Mouse (Mus musculus) layer of hippocampus, postnatal 25 days (tissue): ENCODE measurements around the gene Agpat4. TPM values are rescaled to one million over a fixed set of nuclear protein-coding genes. Genes with fewer than 3 reads are reported as not detected.
A peak's percentile ranks its signal among the peaks of the same experiment; 100 is the strongest.

Experiments
- DNase-seq, 2 experiments: peaks; one replicate each; pipeline ENCODE4 v3.0.0; 2022; ENCODE audit warnings: mixed read lengths in 2 of 2, low spot score in 1 of 2; ENCODE audit errors: extremely low spot score in 1 of 2
- total RNA-seq, 2 experiments: library from RNA; stranded (reverse); gene quantifications; 2 replicates each; pipeline ENCODE4 v1.2.3; 2021

Agpat4 gene
- total RNA-seq, 2 experiments from 2014 or later, result 72.5 to 74.5 TPM

DNA sequence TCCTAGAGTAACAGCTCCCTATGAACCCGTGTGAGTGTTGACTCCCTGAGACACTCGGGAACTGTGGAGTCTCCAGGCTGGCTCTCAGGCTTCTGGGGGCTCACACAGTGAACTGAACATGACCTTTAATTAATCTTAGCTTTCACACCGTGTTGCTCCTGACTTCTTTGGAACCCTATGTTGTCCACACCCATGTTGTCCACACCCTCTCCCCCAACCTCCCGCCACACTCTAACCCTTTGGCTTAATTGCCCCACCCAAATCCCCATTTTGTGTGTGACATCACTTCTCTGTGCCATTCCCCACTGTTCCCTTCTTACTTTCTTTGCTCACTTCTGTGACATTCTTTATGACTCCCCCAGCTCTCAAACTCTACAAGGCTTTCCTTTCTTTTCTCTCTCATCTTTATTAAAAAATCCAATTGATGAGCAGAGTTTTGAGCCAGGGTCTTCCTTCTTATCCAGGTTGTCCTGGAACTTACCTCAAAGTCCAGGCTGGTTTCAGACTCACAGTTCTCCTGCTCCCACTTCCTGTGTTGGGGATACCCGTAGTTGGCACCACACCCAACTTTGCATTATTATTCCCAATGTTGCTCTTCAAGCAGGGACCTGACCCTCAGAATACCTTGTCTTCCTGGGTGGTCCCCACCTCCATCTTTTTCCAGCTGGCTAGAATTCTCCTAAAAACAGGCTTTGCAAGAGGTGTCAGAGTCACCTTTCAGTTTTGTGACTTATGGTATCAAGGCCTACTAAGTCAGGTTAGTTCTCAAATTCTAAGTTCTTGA is 64.4 kb downstream of the Agpat4 start:
- DNase-seq, result no peak

DNA sequence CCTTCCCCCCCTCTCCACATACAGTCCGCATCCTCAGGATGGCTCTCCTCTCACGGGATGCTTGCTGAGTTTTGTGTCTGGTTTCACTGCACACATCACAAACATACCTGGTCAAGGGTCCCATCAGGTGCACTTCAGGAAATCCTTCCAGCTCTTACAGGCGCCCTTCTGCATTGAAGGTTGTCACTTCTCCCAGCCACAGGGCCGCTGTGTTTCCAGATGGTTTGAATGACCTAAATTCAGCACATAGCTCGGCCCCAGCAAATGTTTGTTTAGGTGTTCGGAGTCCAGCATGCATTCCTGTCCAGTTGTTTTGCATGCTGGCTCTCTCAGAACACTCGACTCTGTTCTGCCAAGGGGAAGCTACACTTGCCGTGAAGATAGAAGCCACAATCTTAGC is 65.8 kb downstream of the Agpat4 start:
- DNase-seq, result no peak

DNA sequence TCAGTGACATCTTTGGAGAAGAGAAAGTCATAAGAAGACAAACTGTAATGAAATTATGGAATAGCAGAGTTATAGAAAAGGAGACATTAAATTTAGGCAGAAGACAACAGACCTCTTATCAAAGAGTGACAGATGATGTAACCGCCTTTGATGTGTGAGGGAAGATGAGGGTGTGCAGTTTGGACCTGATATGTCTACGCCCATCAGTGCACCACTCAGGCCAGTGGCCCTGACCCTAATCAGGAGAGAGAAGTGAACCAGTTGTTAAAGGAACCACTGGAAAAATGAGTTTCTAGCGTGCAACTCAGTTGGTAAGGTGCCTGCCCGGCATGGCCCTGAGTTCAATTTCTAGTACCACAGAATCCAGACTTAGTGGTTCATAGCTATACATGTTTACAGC is 67.4 kb downstream of the Agpat4 start:
- no peak for DNase-seq

DNA sequence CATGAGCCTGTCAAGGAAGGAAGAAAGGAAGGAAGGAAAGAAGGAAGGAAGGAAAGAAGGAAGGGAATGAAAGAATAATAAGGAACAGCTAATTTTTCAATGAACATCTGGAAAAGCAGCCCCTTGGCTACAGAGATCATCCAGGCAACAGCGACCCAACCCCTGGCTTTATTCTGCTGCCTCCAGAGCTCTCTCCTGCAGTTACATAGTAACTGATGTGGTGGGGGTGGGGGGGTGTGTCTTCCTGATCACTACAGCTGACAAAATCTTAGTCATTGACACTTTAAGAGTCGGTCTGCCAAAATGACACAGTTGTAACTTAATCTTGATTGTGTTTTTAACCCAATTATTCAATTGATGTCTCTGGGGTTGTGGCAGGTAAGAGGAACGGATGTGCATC is 67.8 kb downstream of the Agpat4 start:
- DNase-seq, result no peak

DNA sequence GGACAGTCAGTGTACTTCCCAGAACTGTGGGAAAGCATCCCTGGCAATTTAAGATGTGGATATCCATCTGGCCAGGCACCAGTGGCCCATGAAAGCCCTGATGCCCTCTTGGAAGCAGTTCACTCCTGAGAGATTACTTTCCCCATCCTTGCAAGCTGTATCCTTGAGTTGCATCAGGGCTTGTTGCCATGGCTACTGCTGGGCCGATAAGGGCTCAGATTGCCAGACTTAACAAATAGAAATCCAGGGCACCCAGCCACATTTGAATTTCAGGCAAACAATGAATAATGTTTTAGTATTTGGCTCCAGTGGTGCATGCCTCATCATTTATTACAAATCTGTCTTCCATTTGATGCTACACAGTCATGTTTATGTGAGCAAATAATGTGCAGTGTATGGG is 69.3 kb downstream of the Agpat4 start:
- peak in 1 of 2 experiments; percentile 42 for DNase-seq

DNA sequence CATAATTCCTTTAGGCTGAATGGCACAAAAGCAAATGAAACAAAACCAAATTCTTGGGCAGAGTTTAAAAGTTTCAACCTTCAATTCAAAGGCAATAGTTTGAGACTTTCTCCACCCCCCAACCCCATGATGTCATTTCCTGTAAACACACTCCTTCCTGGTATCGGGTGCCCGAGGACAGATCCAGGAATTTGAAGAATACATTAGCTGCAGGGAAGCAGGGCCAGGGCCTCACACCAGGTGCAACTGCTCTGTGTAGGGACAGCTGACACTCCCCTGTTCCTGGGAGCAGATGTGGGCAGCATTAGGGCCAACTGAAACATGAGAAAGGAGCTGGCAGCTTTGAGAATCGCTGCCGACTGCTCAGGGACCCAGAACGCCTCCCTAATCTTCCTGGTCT is 76.6 kb downstream of the Agpat4 start:
- DNase-seq, result no peak

DNA sequence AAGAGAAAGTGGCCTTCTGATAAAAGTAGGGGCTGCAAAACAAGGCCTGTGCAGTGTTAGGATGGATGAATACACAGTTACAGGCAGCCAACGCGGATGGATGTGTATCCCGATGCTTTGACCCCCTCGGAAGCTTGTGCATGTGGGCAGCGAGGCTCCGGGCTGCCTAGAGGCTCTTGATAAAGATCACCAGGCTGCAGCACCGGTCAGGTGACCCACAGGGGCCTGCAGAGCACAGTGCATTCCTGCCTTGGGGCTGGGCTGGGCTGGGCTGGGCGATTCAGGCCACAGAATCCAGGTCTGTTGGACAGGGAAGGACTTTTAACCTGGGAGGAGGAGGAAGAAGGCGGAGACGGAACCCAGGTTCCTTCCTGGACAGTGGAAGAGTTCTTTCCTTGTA is 77.1 kb downstream of the Agpat4 start:
- no peak for DNase-seq

DNA sequence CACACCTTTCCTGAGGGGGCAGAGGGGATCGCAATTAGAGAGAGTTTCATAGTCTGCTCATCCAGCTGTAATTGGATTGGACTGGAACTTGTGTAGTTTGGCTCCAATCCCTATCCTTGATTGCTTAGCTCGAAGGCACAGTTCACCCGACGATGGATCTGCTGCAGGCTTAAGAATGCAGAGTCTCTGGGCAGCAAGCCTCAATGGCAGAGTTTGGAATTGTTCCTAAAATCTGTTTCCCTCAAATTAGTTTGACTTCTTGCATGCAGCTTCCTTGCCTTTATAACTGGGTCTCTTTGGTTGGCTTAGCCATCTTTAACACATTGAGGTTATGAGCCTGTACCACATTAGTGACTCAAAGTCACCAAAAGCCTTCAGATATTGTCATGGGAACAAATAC is 81.4 kb downstream of the Agpat4 start:
- DNase-seq, result no peak

DNA sequence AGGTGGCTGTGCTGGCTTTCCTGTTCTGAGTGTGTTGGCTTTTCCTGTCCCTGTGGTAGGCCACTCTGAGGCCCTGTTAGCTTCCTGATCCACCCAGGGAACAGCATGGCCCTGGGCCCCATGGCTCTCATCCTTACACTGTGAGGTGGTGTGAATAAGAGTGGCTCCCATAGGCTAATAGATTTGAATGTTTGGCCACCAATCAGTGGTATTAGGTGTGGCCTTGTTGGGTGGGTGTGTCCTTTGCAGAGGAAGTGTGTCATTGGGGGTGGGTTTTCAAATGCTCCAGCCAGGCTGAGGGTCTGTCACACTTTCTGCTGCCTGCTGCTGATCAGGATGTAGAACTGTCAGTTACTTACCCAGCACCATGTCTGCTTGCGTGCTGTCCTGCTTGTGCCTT is 82.6 kb downstream of the Agpat4 start:
- DNase-seq, result no peak

DNA sequence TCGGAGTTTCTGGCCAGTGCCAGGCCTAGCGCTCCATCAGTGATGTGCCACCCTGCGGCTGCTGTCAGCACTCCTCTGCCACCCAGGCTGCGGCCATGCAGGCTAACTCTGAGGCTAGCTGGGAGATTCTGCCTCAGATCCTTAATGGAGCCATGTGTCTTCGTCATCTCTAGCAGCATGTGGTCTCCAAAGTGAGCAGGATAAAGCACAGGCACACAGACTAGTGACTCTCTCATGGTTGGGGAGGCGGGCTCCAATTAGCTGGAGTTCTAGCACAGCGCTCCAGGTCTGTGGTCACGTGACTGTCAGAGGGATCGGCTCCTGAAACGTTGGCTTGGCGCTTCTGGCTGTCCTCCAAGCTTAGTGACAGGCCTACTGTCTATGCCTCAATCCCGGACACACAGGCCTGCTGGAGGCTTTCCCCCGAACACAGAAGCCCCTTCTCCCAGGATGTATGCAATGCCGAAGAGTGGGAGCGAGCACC is 85.0 kb downstream of the Agpat4 start:
- no peak for DNase-seq

DNA sequence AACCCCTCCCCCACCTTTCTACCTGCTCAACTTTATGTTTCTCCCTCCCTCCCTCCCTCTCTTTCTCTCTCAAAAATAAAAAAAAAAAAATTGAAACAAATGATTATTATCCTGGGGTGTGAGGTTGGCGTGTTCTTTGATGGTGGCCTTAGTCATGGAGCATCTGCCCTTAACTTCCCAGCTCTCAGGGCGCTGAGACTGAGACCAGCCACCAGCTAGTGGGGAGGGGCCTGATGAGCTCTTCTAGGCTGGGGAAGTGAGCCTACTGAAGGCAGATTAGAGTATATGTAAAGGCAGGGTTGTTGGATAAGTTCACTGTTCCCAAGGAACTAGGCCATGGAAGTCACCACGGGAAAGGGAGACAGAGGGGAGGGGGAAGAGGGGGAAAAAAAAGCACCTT is 85.7 kb downstream of the Agpat4 start:
- DNase-seq, result no peak

DNA sequence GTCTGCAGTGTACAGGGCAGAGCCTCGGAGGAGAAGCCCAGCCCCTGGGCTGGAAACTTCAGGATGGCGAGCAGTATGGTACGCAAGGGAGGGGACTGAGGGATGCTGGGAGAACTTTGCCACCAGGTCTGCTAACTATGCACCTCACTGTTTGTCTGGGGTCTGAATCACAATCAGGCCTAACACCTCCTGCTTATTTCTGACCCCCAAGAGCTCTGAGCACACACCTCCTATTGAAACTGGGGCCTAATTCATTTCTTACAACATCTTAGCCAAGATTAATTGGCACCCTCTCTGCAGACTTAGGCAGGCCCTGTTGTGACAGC is 86.1 kb downstream of the Agpat4 start:
- DNase-seq, result no peak

DNA sequence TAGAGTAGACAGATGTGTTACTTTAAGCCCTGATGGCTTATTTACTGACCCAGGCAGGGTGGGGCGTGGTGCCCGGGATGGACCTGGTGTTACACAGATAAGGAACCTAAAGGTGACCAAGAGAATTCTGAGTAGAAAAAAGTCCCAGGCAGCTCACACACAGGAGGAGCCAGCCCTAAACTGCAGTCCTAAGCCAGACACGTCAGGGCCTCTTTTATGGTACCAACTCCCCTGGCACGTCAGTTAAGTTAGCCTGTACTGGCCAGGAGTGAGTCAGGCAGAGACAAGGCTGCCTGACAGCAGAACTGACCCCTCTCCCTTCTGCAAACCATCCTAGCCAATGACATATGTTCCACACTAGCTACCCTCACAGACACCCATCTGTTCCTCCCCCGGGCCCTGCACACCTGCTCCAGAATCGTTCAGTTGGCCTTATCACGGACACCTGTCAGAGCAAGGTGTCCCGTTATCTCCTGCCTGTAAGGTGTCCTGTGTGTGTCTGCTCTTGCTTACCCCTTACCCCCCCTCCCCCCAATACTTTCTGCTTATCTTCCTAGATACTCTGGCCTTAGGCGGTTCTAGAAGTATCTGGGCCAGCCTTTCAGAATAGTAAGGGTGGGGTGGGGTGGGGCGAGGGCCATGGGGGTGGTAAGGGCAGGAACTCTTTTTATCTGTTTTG is 86.7 kb downstream of the Agpat4 start:
- no peak for DNase-seq

DNA sequence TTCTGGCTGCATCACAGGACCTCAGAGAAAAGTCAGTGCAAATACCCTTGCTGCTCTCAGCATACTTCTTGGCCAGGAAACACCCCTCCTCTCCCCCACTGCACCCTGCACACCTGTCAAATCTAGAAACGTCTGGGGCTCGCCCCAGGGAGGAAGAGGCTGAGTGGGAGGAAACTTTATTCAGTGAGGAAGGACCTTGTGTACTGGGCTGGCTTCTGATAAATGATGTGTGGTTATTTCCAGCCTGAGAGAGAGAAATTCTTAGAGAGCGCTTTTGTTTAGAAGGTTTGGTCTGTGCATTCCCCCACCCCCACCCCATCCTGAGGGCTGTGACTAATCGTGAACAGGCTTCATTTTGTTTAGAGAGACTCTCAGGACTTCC is 87.2 kb downstream of the Agpat4 start:
- DNase-seq, result no peak

DNA sequence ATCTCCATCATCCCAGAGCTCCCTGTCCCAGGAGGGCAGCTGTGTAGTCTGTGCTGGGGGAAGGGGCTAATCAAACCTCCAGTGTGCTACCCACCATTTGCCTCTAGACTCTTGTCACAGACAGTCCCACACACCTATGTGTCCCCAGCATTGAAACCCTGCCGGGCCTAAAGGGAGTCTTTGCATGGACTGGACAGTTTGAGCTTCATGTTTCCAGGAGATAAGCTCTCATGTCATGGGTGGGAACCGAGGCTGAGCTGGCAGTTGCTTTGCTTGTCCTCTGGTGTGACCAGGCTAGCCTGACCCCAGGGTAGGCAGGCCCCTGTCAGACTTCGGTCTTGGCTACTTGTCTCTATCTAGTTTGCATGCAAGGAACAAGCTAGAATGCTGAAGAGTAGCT is 87.7 kb downstream of the Agpat4 start:
- no peak for DNase-seq

DNA sequence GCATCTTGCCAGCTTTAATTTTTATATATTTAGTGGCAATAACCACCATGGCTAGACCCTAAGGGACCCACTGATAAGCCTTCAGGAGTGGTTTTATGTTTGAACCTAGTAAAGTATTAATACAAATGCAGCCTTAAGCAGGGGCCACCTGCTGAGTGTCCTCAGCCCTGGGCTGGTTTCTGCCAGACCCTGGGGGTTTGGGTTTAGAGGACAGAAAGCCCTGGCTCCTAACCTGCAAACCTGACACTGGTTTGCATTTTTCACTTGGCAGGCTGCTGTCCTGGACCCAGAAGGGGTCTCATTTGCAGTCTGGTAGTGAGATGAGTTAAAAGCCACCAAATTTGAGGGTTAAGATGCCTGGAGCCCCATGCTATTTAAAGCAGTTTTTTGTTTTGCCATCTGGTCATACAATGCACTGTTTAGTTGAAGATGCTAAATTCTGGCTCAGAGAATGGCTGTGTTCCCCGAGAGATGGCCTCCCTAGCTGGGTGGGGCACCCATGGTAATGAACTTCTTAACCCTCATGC is 88.6 kb downstream of the Agpat4 start:
- no peak for DNase-seq

DNA sequence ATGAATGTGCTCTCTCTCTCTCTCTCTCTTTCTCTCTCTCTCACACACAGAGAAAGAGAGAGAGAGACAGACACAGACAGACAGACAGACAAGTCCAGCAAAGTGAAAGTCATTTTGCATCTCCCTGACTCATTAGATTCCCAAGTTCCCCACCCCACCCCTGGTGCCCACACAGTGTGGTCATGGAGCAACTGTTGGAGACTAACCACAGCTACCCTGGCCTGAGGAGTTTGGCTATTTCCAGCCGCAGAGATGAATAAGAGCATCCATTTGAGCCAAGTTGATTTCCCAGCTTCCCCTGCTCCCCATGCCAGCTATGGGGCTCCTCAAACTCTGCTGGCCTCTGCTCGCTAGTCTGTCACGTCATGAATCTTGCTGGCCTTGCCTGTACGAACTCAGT is 91.0 kb downstream of the Agpat4 start:
- DNase-seq, result no peak

DNA sequence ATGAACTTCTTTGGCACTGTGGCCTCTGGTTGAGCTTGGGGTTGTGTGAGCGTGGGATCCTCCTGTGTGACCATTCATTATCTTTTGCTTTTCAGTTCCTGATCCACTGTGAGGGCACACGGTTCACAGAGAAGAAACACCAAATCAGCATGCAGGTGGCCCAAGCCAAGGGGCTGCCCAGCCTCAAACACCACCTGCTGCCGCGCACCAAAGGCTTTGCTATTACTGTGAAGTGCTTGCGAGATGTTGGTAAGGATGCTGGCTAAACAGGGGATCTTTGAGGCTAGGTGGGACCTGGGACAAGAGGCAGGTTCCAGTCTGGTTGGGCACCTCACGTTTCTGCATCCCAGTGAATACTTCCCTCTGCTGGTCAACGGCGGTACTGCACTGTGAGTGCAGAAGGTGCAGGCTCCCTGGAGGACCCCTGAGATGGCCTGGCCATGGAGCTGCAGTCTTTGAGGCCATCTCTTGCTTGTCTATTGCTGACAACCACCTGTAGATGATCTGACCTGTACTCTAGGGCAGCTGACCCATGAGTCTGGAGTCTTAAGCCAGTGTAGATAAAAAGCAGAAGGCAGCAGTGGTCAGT is 92.1 kb downstream of the Agpat4 start:
- peak; percentile 91 to 99 for DNase-seq

DNA sequence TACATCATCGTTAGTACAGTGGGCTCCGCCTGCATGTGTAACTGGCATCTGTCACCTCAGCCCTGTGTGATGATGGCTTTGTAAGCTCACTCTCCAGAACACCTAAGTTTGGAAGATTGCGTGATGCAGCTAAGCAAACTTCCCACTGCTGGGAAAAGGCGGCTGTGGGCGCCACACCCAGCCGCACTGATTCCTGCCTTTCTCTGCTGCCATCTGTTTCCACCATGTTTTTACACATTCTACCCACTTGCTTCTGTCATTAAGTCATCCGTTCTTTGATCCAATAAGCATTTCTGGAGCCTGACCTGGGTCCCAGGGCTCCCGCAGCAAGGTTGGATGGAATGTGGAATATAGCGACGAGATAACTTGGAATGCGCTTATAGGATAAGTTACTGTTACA is 93.4 kb downstream of the Agpat4 start:
- DNase-seq, result no peak

DNA sequence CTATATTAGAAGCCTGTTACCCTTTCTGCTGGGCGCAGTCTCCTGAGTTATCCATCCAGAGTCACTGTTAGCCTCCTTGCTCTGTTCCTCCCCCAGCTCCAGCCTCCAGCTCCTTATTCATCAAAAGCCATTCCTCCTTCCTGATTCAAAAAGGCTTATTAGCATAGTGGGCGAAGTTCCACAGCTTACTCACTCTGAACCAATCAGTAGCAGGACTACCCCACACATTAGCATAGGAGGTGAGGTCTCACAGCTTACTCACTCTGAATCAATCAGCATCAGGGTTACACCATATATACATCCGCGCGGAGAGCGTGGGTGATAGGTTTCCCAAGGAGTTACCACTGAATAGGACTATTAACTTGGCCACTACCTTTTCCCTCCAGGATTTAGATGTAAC is 93.8 kb downstream of the Agpat4 start:
- no peak for DNase-seq

DNA sequence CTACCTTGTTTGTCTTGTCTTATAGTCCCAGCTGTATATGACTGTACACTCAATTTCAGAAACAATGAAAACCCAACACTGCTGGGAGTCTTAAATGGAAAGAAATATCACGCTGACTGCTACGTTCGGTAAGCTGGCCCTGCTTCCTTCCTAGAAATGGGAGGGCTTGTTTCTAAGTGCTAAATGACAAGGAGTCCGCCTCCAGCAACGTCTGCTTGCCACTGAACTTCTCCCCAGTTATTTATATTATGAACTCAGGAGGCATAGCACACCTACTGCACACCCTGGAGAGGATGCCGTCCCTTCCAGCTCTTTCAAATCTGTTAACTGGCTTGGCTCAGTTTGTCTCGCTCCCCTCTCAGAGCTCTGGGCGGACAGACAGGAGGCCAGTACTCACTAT is 94.9 kb downstream of the Agpat4 start:
- DNase-seq, result no peak

DNA sequence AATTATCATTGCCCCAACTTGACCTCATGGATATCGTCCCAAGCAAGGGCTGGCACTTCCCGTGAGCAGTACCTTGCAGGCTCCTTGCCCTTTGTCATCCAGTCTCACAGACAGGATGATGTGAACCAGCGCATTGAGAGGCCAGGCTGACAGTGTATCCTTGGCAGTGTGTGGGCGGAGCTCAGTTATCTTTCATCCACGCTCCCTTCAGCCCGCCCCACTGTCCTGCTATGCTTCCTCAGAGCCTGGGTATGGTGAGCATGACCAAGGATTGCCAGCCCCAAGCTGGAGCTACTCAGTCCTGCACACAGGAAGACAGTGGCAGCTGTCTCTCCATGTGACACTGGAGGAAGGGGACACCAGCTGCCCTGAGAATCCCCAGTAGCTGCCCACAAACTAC is 97.7 kb downstream of the Agpat4 start:
- no peak for DNase-seq
